Mouse (Mus musculus) bone marrow macrophage, adult 2 months (primary cell): ENCODE results near the gene Gm11733. TPM values are rescaled to one million over a fixed set of nuclear protein-coding genes. Genes with fewer than 3 reads are reported as not detected.
"Not testable (repeated sequence)": the region's sequence is repeated elsewhere in the genome, so short reads cannot be mapped to it uniquely, and the experiment has no call there.

Experiments
- H3K27ac ChIP-seq: 2 replicates; pipeline ENCODE4 v1.5.1; 2012; ENCODE audit warnings: low read depth, low read length; ENCODE audit not compliant: insufficient read depth
- H3K4me1 ChIP-seq: 2 replicates; pipeline ENCODE4 v1.6.1; 2012; ENCODE audit warnings: low read length; ENCODE audit not compliant: control insufficient read depth, insufficient read depth
- H3K4me3 ChIP-seq: 2 replicates; pipeline ENCODE4 v1.5.1; 2012; ENCODE audit warnings: mild to moderate bottlenecking, low read length, moderate library complexity; ENCODE audit not compliant: insufficient read depth
- CTCF ChIP-seq: IDR thresholded peaks from 2 replicates; pipeline ENCODE4 v1.5.1; 2012; ENCODE audit warnings: low read depth, mild to moderate bottlenecking, low read length, moderate library complexity
- POLR2A ChIP-seq: IDR thresholded peaks from 2 replicates; pipeline ENCODE4 v1.6.1; 2012; ENCODE audit warnings: mild to moderate bottlenecking, low read depth, low read length, borderline replicate concordance
- polyA plus RNA-seq: library from polyadenylated mRNA; stranded (reverse); fragments of >200 nt; gene quantifications from 2 replicates; pipeline ENCODE4 v1.2.4, GENCODE M21; 2012; ENCODE audit not compliant: missing spikeins, insufficient read depth, insufficient read length

The Gm11733 gene
- not detected in 2 replicates for polyA plus RNA-seq

DNA sequence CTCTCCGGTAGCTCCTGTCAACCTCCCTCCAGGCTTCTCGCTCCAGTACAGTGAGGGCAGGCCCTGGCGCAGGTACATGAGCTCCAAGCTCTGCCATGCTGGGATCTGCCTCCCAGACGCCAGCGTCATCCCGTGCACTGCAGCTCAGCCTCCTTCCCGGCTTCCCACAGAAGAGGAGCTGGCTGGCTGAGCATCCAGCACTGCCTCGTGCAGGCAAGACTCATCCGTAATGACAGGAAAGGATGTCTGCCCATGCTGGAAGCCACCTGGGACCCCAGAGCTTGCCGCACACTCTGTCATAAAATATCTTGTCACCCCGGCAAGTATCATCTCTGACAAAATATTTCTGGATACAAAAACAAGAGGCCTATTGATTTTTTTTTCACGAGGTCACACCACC, at the start of gene Gm11733:
TSS of gene Gm11733 (plus strand) at position 171 of the 400 bp plus-strand sequence.
- H3K4me3 ChIP-seq, result no peak within 1 kb of the TSS; the same call in 1 of the 2 replicates
- peak within 1 kb of the TSS; percentile 44 for H3K27ac ChIP-seq
- TF ChIP-seq CTCF (no peak), POLR2A (no peak)
- peaks cover 12% of the 10 kb centered on the region for H3K4me1 ChIP-seq

DNA sequence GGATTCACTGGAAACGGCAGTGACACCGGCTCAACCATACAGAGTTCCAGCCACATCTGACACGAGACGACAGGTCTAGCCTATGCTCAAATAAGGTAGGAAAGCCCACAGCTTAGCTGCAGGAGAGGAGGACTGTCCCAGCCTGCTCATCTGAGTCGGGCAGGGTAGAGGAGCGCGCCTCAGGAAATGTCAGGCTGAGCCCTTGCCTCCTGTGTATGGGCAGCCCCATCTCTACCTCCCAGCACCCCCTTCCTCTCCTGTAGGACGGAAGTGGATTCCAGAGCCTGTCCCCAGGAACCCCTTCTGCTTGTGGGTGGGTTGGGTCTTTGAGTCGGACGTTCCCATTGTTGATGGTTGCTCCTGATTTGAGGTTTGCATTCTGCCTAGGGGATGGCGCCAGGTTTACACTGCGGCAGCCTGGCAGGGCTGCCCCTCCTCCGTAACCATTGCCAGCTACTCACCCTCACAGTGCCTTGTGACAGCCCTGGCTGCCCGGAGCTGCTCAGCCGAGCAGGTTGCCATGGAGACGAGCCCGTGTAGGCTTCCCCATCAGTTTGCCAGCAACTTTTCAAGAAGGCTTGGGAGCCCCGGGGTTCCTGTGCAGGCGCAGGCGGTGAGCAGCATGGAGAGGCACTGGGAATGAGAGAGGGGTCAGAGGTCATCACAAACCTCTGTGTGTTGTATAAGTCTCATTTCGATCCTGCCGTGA, 47.6 kb upstream of the Gm11733 start:
- TF ChIP-seq CTCF, result no peak
- no peak for TF ChIP-seq POLR2A

DNA sequence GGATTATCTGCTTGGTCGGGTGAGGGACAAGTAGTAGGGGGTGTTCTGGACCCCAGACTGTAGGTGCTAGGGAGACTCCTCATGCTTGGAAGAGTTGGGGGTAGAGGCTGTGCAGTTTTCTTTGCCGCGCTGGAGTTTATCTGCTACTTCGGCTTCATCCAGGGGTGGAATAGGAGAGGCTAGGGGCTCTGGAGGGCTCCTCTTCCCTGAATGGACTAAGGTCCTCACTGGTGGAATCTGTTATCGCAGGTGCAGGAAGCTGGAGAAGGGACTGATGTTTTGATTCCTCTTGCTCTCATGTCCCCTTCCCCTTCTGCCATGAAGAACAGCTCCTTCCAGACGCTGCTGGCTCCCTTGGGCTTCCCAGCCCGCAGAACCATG, 47.1 kb upstream of the Gm11733 start:
- H3K4me1 ChIP-seq, result no peaks in the 10 kb centered on the region
- TF ChIP-seq CTCF, result no peak
- TF ChIP-seq POLR2A, result no peak
- H3K27ac ChIP-seq, result no peak overlapping the region
- no peak overlapping the region for H3K4me3 ChIP-seq

More for the DNA sequence above, 47.6 kb upstream of the Gm11733 start:
- no peak overlapping the region for H3K27ac ChIP-seq
- H3K4me1 ChIP-seq, result no peaks in the 10 kb centered on the region
- H3K4me3 ChIP-seq, result no peak overlapping the region

DNA sequence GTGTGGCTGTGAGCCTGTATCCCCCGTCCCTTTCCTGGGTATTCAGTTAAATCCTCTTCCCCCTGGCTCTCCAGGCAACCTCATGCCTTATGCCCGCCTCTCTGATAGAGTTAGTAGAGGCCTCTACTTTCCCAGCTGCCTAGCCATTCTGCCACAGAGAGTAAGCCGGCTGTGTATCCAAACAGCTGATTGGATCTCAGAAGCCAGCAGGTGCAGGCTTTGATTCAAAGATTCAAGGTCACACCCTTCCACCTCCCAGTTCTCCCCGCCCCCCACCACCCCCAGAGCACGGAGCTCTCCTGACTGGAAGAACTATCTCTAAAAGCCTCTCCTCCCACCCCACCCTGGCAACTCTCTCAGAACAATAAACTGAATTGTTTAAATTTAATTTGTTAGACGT, 45.8 kb upstream of the Gm11733 start:
- H3K4me1 ChIP-seq, result no peaks in the 10 kb centered on the region
- no peak overlapping the region for H3K27ac ChIP-seq
- no peak for TF ChIP-seq POLR2A
- TF ChIP-seq CTCF, result no peak
- no peak overlapping the region for H3K4me3 ChIP-seq

DNA sequence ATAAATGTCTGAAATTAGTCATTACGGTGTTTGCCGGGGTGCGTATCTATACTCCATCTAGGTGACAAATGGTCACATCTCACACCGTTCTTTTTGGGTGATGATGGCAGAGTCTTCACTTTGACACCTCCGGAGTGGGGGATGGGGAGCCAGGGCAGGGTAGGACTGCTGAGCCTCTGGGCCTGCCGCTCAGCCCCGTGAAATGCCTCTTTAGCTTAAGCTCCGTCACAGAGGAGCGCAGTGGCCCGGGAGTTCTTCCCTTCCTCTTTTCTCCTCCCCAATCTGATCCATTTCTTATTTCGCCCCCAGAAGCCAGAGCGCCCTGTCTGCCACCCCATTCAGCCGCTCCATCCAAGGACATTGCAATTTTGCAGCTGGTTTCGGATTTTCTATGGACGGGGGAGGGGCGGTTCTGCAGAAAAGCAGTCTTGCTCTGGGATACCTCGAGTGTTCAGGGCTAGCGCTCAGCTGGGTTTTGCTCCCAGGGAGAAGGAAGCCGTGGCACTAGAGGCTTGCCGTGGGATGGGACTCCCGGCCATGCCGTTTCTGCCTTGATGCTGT, 43.2 kb upstream of the Gm11733 start:
- H3K4me3 ChIP-seq, result no peak overlapping the region
- no peak overlapping the region for H3K27ac ChIP-seq
- H3K4me1 ChIP-seq, result no peaks in the 10 kb centered on the region
- TF ChIP-seq CTCF (no peak), POLR2A (no peak)

DNA sequence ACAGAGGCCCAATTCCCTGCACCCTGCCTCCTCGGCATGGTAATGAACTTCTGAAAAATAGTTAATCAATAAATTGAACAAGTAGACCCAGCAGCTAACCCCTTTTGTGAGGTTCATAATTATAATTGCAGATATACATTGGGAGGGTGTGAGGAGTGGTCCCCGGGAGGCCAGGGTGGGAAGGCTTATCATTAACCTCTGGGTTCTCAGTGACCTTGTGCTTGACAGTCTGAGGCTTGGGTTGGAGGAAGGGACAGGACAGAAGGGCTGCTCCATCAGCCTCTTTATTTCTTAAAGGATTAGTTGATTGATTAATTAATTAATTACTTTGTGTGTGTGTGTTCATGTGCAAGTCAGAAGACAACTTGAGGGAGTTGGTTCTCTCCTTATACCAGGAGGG, 40.1 kb upstream of the Gm11733 start:
- Histone ChIP-seq H3K4me3 (no peak overlapping the region), H3K4me1 (no peaks in the 10 kb centered on the region), H3K27ac (no peak overlapping the region)
- TF ChIP-seq POLR2A (no peak), CTCF (no peak)

DNA sequence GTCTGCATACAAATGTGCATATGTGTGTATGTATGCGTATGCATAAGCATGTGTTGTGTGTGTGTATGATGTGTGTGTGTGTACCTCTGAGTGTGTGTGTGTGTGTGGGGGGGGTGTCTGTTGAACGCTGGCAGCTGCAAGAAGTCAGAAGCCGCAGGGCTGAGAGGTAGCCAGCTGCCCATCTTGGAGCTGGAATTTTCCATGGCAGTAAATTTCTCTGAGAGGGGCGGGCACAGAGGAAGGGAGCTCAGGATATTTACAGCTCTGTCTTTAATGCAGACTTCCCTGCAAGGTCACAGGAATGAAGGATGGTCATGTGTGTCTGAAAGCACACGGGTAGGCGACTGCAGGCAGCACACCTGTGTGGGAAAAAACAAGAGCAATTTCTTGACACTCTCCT, 38.5 kb upstream of the Gm11733 start:
- Histone ChIP-seq H3K4me1 (no peaks in the 10 kb centered on the region), H3K27ac (no peak overlapping the region), H3K4me3 (no peak overlapping the region)
- no peak for TF ChIP-seq CTCF
- no peak for TF ChIP-seq POLR2A

DNA sequence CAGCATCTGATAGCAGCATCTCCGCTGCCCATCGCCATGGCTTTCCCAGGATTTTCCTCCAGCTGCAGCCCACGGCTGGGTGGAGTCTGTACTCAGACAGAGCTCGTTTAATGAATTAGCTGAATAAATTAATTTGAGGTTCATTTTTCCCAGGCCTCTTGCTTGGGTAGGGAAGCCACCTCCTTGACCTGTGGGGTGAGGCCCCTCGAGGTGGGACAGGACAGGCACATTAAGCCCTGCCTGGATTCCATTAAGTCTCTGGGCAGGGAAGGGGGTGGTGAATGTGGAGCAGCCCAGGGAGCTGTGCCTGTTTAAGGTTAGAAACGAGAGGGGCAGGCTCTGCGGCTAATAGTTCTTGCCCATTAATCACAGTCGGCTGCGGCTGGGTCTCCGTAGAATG, 30.1 kb upstream of the Gm11733 start:
- H3K27ac ChIP-seq, result no peak overlapping the region
- TF ChIP-seq POLR2A (no peak), CTCF (no peak)

DNA sequence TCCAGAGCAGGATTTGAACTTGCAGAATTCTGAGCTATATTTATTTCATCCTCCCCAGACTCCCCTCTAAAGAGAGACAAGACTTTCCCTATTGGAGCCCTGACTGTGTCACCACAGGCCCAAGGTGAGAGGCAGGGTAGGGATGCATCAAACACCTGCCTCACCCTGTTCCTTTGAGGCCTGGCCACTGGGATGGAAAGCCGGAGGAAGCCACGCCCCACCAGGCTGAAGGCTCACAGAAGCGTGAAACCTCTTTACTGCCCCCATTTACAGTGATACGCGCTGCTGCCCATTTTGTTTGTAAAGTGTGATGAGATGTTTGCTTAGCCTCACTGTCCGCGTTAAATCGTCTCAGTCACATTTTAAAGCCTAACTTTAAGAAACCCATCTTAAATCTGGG, 25.0 kb upstream of the Gm11733 start:
- no peak overlapping the region for H3K27ac ChIP-seq
- no peaks in the 10 kb centered on the region for H3K4me1 ChIP-seq
- TF ChIP-seq POLR2A (no peak), CTCF (no peak)
- H3K4me3 ChIP-seq, result no peak overlapping the region

More for the DNA sequence above, 30.1 kb upstream of the Gm11733 start:
- no peaks in the 10 kb centered on the region for H3K4me1 ChIP-seq
- H3K4me3 ChIP-seq, result no peak overlapping the region

DNA sequence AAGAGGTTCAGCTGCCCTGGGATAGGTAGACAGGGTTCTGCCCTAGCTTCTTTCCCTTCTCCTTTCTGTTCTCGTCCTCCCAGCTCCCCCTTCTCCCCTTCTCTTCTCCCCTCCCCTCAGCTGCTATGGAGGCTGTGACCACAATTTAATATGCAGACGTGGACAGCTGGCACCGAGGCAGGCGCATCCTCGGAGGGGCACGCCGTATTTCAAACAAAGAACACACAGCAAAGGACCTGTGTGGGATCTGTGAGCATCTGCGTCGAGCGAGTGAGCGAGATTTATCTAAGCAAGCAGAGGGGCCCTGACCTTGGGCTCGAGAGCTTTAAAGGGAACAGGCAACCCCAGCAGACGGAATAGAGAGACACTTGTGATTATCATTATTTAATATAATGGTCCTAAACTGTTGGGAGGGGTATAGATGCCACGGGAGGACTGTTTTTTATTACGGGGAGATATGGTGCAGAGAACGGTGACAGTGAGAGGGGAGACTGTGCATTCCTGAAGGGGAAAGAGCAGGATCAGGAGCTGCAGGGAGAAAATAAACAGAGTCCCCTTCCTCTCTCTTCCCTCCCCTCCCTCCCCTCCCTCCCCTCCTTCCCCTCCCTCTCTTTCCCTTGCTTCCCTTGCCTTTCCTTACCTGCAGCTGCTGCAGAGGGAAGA, 21.8 kb upstream of the Gm11733 start:
- Histone ChIP-seq H3K4me3 (no peak overlapping the region), H3K4me1 (no peaks in the 10 kb centered on the region), H3K27ac (no peak overlapping the region)
- TF ChIP-seq POLR2A (no peak), CTCF (no peak)

DNA sequence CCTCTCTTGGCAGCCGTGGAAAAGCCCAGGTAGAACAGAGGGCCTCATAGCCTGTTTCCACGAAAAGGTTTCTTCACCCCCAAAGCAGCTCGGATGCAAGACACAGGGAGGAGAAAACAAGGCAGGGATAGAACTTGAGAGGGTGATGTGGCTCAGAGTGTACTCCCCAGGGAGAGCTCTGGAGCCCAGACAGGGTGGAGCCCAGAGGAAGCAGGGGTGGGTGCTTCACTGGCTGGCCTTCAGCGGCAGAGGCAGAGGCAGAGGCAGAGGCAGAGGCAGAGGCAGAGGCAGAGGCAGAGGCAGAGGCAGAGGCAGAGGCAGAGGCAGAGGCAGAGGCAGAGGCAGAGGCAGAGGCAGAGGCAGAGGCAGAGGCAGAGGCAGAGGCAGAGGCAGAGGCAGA, 20.8 kb upstream of the Gm11733 start:
- not testable (repeated sequence) for H3K27ac ChIP-seq, H3K4me3 ChIP-seq, H3K4me1 ChIP-seq
